Mouse (Mus musculus) naive thymus-derived CD4-positive, alpha-beta T cell, adult 2 months (primary cell): ENCODE data around the gene Traf1.

Source experiments
- DNase-seq: peaks from one replicate; pipeline ENCODE4 v3.0.0-alpha.2; 2011; ENCODE audit warnings: low read depth

The Traf1 gene

DNA sequence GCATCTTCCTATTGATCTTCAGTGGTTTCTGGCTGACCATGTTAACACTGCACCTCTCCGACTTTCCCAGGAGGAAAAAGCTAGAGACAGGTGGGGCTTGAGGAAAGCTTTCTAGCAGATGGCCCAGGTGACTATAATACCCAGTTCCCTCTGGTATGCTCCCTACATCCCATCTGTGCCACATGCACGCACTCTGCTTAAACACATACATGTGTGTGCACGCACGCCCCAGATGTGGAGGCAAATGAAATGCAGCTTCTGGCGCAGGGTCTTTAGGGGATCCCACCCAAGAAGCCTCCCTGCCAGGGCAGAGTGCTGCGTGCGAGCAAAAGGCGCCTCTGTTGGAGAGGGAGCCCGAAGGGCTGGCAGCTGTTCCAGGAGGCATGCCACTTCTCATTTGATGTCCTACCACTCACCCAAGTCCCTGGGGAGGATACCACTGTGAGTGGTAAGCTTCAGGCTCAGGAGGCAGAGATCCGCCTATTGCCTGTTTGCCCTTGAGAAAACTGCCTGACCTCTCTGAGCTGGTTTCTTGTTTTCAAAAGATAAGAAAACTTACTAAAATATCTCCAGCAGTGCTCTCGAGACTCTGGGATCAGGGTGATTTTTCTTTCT lies 20.4 kb downstream of the Traf1 start:
- no peak for DNase-seq

DNA sequence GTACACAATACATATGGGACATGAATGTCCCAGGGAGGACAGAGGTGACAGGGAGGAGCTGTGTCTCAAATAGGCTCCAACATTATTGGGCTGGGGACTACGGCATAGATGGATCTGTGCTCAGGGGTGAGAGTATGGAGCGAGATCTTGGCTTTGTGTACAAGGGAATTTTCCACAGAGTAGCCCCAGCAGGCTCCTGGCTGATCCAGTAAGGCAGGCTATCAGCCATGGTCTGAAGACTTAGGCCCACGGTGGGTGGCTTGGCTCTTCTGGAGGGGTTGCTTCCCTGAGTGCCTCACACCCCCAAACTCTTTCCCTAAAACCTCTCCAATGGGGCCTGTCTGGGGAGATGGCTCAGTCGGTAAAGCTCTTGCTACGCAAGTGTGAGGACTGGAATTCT lies 21.3 kb downstream of the Traf1 start:
- DNase-seq = no peak

GRCm38 (mm10) chr2:34938269-34939208 lies 23.0 kb downstream of the Traf1 start:
- DNase-seq = peak; percentile 68

GRCm38 (mm10) chr2:34937460-34937859 lies 24.1 kb downstream of the Traf1 start:
- peak; percentile 40 for DNase-seq

GRCm38 (mm10) chr2:34927320-34927719 lies 34.3 kb downstream of the Traf1 start:
- no peak for DNase-seq

DNA sequence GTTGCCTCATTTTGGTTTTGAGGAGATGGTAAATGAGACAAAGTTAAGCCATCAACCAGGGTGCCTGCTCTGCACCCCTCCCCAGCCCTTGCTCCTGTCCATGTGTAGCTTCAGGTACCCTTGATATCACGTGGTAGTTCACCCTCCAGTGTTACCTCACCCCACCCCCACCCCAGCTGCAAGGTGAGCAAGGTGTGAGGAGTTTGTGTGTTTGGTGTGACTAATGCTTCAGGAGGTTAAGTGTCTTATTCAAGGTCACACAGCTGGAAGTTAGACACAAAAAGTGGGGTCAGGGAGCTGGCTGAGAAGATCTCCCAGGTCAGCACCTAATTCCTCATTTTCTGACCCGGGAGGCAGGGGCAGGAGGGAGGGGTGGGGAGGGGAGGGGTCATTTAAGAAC lies 38.8 kb downstream of the Traf1 start:
- no peak for DNase-seq

- DNase-seq = no peak
These were observed 41.4 kb downstream of the Traf1 start for GRCm38 (mm10) chr2:34920144-34920543.

DNA sequence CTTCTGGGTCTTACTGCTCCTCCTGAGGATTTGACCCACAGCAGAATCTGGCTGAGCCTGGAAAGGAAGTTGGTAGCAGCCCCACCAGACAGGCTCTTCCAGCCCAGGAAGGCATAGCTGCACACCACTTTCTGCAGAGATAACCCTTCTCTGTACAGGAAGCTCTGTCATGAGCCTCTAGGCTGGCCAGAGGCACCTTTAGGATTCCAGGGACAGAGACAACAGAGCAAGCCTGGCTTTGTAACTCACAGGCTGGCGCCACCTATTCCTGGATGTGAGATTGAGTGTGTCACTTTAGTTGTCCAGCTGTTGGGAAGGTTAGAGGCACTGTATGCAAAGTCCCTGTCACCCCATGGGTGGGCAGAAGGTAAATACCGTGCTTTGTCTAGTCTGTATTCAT lies 46.5 kb downstream of the Traf1 start:
- peak; percentile 39 for DNase-seq

DNA sequence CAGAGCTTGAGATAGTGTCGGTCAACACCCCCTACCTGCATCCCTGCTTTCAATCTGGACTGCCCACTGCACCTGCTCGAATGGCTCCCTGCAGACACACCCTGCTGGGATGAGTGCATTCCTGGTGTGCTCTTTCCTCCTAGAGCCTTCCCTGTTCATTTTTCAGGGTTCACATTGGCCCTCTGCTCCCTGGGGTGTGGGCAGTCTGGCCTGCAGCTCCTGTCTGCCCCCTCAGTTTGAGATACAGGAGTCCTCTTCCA lies 46.8 kb downstream of the Traf1 start:
- no peak for DNase-seq

- DNase-seq = peak; percentile 70
These were observed 47.3 kb downstream of the Traf1 start for GRCm38 (mm10) chr2:34914069-34914822.

DNA sequence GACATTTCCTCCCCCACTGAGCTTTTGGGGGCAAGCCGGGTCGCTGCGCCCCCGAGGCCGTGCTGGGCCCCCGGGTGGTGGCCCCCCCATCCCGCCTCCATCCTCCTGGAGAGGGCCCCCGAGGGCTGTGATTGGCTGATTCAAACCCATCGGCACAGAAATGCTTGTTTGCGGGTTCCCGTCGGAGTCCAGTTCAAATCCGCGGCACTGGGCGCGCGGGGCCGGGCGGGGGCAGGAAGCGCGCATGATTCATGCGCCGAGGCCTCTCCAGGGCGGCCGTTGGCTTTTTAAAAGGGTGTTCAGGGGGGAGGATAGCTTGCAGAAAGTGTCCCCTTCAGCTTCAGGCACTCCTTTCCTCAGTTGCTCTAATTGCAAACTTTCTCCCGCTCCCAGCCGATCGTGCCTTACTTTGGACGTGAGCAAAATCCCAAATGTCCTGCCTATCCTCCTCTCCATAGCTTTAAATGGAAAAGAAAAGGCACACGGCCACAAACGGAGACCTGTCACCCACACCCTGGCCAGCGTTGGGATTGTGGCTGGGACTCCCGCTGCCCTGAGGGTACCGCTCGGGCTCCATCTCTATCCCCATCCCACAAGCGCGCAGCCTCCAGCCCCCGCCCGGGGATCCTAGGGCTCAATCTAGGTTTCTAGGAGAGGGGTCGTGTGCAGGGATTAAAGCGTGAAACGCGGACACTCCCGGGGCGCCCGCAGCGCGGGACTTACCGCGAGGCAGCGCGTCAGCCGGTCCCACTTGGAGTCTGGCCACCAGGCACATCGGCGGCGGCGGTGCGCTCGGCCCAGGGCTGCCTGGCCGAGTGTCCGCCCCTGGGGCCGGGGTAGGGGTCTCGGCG lies 48.1 kb downstream of the Traf1 start, which contains the start of gene Phf19:
Gene Phf19, minus strand, starts transcription at position 809 of the 851 bp plus-strand sequence.
- DNase-seq = peak; percentile 65

- DNase-seq = no peak
These were observed 49.0 kb downstream of the Traf1 start for GRCm38 (mm10) chr2:34912613-34913012.

DNA sequence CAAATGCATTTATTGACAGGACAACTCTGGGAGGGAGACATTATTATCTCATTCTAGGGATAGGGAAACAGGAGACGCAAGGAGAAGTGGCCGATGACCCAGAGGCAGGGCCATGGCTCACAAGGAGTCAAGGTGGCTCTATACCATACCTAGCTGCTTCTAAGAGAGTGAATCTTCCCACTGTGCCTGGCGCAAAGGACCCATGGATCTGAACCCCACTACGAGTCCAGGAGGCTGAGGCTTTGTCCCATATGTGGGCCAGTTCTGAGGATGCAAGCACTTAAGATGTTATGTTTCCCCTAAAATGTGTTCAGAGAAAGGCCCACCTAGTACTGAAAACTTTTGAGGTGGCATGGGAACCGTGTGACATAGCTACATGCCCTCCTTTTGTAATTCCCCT lies 49.7 kb downstream of the Traf1 start:
- DNase-seq = no peak

GRCm38 (mm10) chr2:34909719-34910118 lies 51.9 kb downstream of the Traf1 start:
- DNase-seq = no peak

DNA sequence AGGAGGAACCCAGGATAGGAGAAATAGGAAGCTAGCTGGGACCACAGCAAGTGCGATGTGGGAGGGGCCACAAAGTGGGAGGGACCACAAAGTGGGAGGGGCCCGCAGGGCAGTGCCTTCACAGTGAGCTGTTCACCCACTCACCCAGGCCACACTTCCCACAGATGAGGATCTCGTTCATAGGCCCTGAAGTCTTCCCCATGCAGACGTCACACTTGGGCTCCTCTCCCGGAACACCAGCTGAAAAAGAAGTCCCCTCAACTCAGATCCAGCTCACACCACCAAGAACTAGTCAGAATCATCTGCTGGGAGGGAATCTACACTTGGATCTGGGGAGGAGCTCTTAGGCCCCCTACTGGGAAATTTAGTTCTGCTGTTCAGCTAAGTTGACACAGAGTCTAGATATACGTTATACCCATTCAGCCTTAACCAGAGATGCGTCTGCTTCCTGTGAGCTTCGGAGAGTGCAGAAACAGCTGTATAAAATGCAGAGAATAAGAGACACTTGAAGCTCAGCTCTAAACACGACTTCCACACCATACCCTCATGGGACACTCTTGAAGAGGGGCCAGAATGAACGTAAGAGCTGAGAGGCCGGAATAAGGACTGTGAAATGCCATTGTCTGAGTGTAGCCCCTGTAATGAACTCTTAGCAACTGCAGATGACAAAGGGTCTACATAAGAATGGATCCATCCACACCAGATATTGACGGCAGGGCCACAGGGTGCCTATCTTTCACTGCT lies 54.5 kb downstream of the Traf1 start:
- DNase-seq = peak; percentile 69

DNA sequence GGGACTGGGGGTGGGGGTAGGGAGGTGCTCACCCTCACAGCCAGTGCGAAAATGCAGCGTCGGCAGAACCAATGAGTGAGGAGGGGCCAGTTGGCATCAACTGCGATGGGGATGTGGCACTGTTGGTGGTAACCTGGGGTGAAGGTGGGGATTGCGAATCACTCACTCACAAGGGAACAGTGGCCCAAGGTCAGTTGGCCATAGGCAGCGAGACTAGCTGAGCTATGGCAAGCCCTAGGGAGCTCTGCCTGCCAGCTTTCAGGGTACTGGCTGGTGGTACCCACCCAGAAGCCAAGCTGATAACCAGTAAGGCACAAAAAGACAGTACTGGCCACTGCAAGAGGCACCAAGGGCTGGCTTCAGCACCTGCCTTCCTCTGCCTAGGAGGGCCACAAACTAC lies 55.1 kb downstream of the Traf1 start:
- no peak for DNase-seq

DNA sequence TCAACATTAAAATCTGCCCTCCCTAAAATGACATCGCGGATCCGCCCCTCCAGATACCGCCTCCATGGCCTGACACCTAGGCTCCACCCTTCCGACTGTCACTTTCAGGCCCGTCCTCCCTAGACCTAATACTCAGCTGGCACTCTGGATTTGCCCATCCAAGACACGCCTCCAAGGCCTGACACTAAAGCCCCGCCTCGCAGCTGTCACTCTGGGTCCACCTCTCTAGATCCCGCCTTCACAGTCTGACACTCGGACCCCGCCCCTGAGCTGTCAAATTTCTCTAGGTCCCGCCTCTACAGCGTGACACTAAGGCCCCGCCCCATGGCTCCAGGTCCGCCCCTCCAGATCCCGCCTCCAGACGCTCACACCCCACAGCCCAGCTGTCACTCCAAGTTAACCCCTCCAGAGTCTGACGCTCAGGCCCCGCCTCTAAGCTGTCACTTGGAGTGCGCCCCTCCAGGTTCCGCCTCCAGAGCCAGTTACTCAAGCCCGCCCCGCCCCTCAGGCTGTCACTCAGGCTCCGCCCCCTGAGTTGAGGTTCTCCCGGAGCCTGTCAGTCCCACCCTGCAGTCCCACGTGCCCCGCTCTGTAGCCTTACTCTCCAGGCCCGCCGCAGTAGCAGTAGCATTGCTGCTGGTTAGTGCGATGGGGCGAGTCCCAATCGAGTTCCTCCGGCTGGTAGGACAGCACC lies 56.6 kb downstream of the Traf1 start:
- DNase-seq = peak; percentile 98

- peak; percentile 35 for DNase-seq
These were observed 57.7 kb downstream of the Traf1 start for GRCm38 (mm10) chr2:34903652-34904405.

- DNase-seq = no peak
These were observed 58.4 kb downstream of the Traf1 start for GRCm38 (mm10) chr2:34903191-34903590.

- no peak for DNase-seq
These were observed 58.8 kb downstream of the Traf1 start for GRCm38 (mm10) chr2:34902731-34903130.
